Mouse (Mus musculus): ENCODE measurements around the gene Eya2. TPM values are rescaled to one million over a fixed set of nuclear protein-coding genes. Genes with fewer than 3 reads are reported as not detected.

Gene Eya2
- polyA plus RNA-seq, 1 experiment from 2014 or later: 27.2 TPM

- WGBS: 39% methylated on average over 7 of the region's 7 CpGs
- Histone ChIP-seq H3K4me1 (ENCODE audit: control insufficient read depth, insufficient read depth, low read length) (peaks cover 5% of the 10 kb centered on the region), H3K4me2 (ENCODE audit: low read depth, low read length) (no peak overlapping the region)
Observed at GRCm38 (mm10) chr2:165747975-165748374, 153.1 kb downstream of the Eya2 start.

GRCm38 (mm10) chr2:165748426-165748825 is 153.6 kb downstream of the Eya2 start:
- H3K4me3 ChIP-seq (ENCODE audit: low read depth, low read length): no peak overlapping the region

More at GRCm38 (mm10) chr2:165747975-165748374, 153.1 kb downstream of the Eya2 start:
- no peak for DNase-seq (ENCODE audit: low spot score)
- no peak overlapping the region for H3K27ac ChIP-seq (replicated peaks; ENCODE audit: low read depth, low read length)
- H3K9ac ChIP-seq (replicated peaks; ENCODE audit: low read length): no peak overlapping the region
- no peak for ATAC-seq (replicated peaks; ENCODE audit: insufficient number of reproducible peaks, low FRiP score, low TSS enrichment, low read depth)
- H3K9me3 ChIP-seq (replicated peaks; ENCODE audit: control insufficient read depth, low read length): no peaks in the 10 kb centered on the region
- no peak overlapping the region for H3K4me3 ChIP-seq (ENCODE audit: low read depth, low read length)
- H3K36me3 ChIP-seq (replicated peaks; ENCODE audit: control insufficient read depth, insufficient read depth, low read depth, low read length): no peaks in the 10 kb centered on the region
- no peaks in the 10 kb centered on the region for H3K27me3 ChIP-seq (ENCODE audit: control insufficient read depth, insufficient read depth, low read length)

GRCm38 (mm10) chr2:165751068-165751467 is 156.2 kb downstream of the Eya2 start:
- Histone ChIP-seq H3K27ac (replicated peaks; ENCODE audit: low read depth, low read length) (no peak overlapping the region), H3K9ac (replicated peaks; ENCODE audit: low read length) (no peak overlapping the region), H3K27me3 (ENCODE audit: control insufficient read depth, insufficient read depth, low read length) (no peaks in the 10 kb centered on the region), H3K4me3 (ENCODE audit: low read depth, low read length) (no peak overlapping the region), H3K4me1 (ENCODE audit: control insufficient read depth, insufficient read depth, low read length) (peaks cover 5% of the 10 kb centered on the region), H3K9me3 (replicated peaks; ENCODE audit: control insufficient read depth, low read length) (no peaks in the 10 kb centered on the region), H3K4me2 (ENCODE audit: low read depth, low read length) (no peak overlapping the region), H3K36me3 (replicated peaks; ENCODE audit: control insufficient read depth, insufficient read depth, low read depth, low read length) (no peaks in the 10 kb centered on the region)
- ATAC-seq (replicated peaks; ENCODE audit: insufficient number of reproducible peaks, low FRiP score, low TSS enrichment, low read depth) (peak; percentile 66), DNase-seq (ENCODE audit: low spot score) (peak; percentile 52)
- WGBS: 22% methylated on average over 7 of the region's 7 CpGs

More at GRCm38 (mm10) chr2:165748426-165748825, 153.6 kb downstream of the Eya2 start:
- H3K27me3 ChIP-seq (ENCODE audit: control insufficient read depth, insufficient read depth, low read length): no peaks in the 10 kb centered on the region
- H3K36me3 ChIP-seq (replicated peaks; ENCODE audit: control insufficient read depth, insufficient read depth, low read depth, low read length): no peaks in the 10 kb centered on the region
- ATAC-seq (replicated peaks; ENCODE audit: insufficient number of reproducible peaks, low FRiP score, low TSS enrichment, low read depth): no peak
- H3K4me1 ChIP-seq (ENCODE audit: control insufficient read depth, insufficient read depth, low read length): peaks cover 5% of the 10 kb centered on the region
- WGBS: 3% methylated on average over 11 of the region's 11 CpGs
- no peak for DNase-seq (ENCODE audit: low spot score)
- no peak overlapping the region for H3K4me2 ChIP-seq (ENCODE audit: low read depth, low read length)
- H3K9ac ChIP-seq (replicated peaks; ENCODE audit: low read length): no peak overlapping the region
- no peak overlapping the region for H3K27ac ChIP-seq (replicated peaks; ENCODE audit: low read depth, low read length)
- no peaks in the 10 kb centered on the region for H3K9me3 ChIP-seq (replicated peaks; ENCODE audit: control insufficient read depth, low read length)

- H3K27me3 ChIP-seq (ENCODE audit: control insufficient read depth, insufficient read depth, low read length): no peaks in the 10 kb centered on the region
- DNase-seq (ENCODE audit: low spot score) (no peak), ATAC-seq (replicated peaks; ENCODE audit: insufficient number of reproducible peaks, low FRiP score, low TSS enrichment, low read depth) (no peak)
- no peaks in the 10 kb centered on the region for H3K36me3 ChIP-seq (replicated peaks; ENCODE audit: control insufficient read depth, insufficient read depth, low read depth, low read length)
- H3K4me3 ChIP-seq (ENCODE audit: low read depth, low read length): no peak overlapping the region
- 86% methylated on average over 4 of the region's 4 CpGs for WGBS
- peaks cover 5% of the 10 kb centered on the region for H3K4me1 ChIP-seq (ENCODE audit: control insufficient read depth, insufficient read depth, low read length)
- no peak overlapping the region for H3K4me2 ChIP-seq (ENCODE audit: low read depth, low read length)
- H3K9me3 ChIP-seq (replicated peaks; ENCODE audit: control insufficient read depth, low read length): no peaks in the 10 kb centered on the region
- no peak overlapping the region for H3K9ac ChIP-seq (replicated peaks; ENCODE audit: low read length)
- no peak overlapping the region for H3K27ac ChIP-seq (replicated peaks; ENCODE audit: low read depth, low read length)
Observed at GRCm38 (mm10) chr2:165752704-165753103, 157.9 kb downstream of the Eya2 start.

GRCm38 (mm10) chr2:165757799-165758198 is 163.0 kb downstream of the Eya2 start:
- 68% methylated on average over 15 of the region's 15 CpGs for WGBS
- H3K4me1 ChIP-seq (ENCODE audit: control insufficient read depth, insufficient read depth, low read length): no peaks in the 10 kb centered on the region
- ATAC-seq (replicated peaks; ENCODE audit: insufficient number of reproducible peaks, low FRiP score, low TSS enrichment, low read depth) (0 out of 2 replicates have a peak, but pooled peaks have one; percentile 21), DNase-seq (ENCODE audit: low spot score) (no peak)
- no peaks in the 10 kb centered on the region for H3K36me3 ChIP-seq (replicated peaks; ENCODE audit: control insufficient read depth, insufficient read depth, low read depth, low read length)
- H3K4me3 ChIP-seq (ENCODE audit: low read depth, low read length): no peak overlapping the region
- H3K9me3 ChIP-seq (replicated peaks; ENCODE audit: control insufficient read depth, low read length): no peaks in the 10 kb centered on the region
- no peak overlapping the region for H3K9ac ChIP-seq (replicated peaks; ENCODE audit: low read length)
- no peak overlapping the region for H3K27ac ChIP-seq (replicated peaks; ENCODE audit: low read depth, low read length)
- no peak overlapping the region for H3K4me2 ChIP-seq (ENCODE audit: low read depth, low read length)
- H3K27me3 ChIP-seq (ENCODE audit: control insufficient read depth, insufficient read depth, low read length): no peaks in the 10 kb centered on the region

- Histone ChIP-seq H3K4me1 (ENCODE audit: control insufficient read depth, insufficient read depth, low read length) (no peaks in the 10 kb centered on the region), H3K9ac (replicated peaks; ENCODE audit: low read length) (no peak overlapping the region), H3K4me2 (ENCODE audit: low read depth, low read length) (no peak overlapping the region), H3K27me3 (ENCODE audit: control insufficient read depth, insufficient read depth, low read length) (no peaks in the 10 kb centered on the region), H3K9me3 (replicated peaks; ENCODE audit: control insufficient read depth, low read length) (no peaks in the 10 kb centered on the region), H3K27ac (replicated peaks; ENCODE audit: low read depth, low read length) (no peak overlapping the region), H3K36me3 (replicated peaks; ENCODE audit: control insufficient read depth, insufficient read depth, low read depth, low read length) (no peaks in the 10 kb centered on the region), H3K4me3 (ENCODE audit: low read depth, low read length) (no peak overlapping the region)
- DNase-seq (ENCODE audit: low spot score): peak; percentile 48
- 43% methylated on average over 5 of the region's 5 CpGs for WGBS
- ATAC-seq (replicated peaks; ENCODE audit: insufficient number of reproducible peaks, low FRiP score, low TSS enrichment, low read depth): no peak
Observed at GRCm38 (mm10) chr2:165758534-165758933, 163.7 kb downstream of the Eya2 start.

GRCm38 (mm10) chr2:165759421-165759985 is 164.7 kb downstream of the Eya2 start:
- ATAC-seq (replicated peaks; ENCODE audit: insufficient number of reproducible peaks, low FRiP score, low TSS enrichment, low read depth) (0 out of 2 replicates have a peak, but pooled peaks have one; percentile 14), DNase-seq (ENCODE audit: low spot score) (no peak)
- no peaks in the 10 kb centered on the region for H3K9me3 ChIP-seq (replicated peaks; ENCODE audit: control insufficient read depth, low read length)
- no peak overlapping the region for H3K4me3 ChIP-seq (ENCODE audit: low read depth, low read length)
- WGBS: 81% methylated on average over 13 of the region's 13 CpGs
- no peak overlapping the region for H3K9ac ChIP-seq (replicated peaks; ENCODE audit: low read length)
- H3K27me3 ChIP-seq (ENCODE audit: control insufficient read depth, insufficient read depth, low read length): no peaks in the 10 kb centered on the region
- H3K36me3 ChIP-seq (replicated peaks; ENCODE audit: control insufficient read depth, insufficient read depth, low read depth, low read length): no peaks in the 10 kb centered on the region
- H3K4me1 ChIP-seq (ENCODE audit: control insufficient read depth, insufficient read depth, low read length): no peaks in the 10 kb centered on the region
- no peak overlapping the region for H3K4me2 ChIP-seq (ENCODE audit: low read depth, low read length)
- H3K27ac ChIP-seq (replicated peaks; ENCODE audit: low read depth, low read length): no peak overlapping the region

- Histone ChIP-seq H3K27me3 (ENCODE audit: control insufficient read depth, insufficient read depth, low read length) (no peaks in the 10 kb centered on the region), H3K36me3 (replicated peaks; ENCODE audit: control insufficient read depth, insufficient read depth, low read depth, low read length) (no peaks in the 10 kb centered on the region), H3K9ac (replicated peaks; ENCODE audit: low read length) (no peak overlapping the region), H3K4me3 (ENCODE audit: low read depth, low read length) (no peak overlapping the region), H3K4me2 (ENCODE audit: low read depth, low read length) (no peak overlapping the region), H3K9me3 (replicated peaks; ENCODE audit: control insufficient read depth, low read length) (no peaks in the 10 kb centered on the region), H3K4me1 (ENCODE audit: control insufficient read depth, insufficient read depth, low read length) (no peaks in the 10 kb centered on the region), H3K27ac (replicated peaks; ENCODE audit: low read depth, low read length) (no peak overlapping the region)
- ATAC-seq (replicated peaks; ENCODE audit: insufficient number of reproducible peaks, low FRiP score, low TSS enrichment, low read depth): no peak
- DNase-seq (ENCODE audit: low spot score): no peak
- 59% methylated on average over 10 of the region's 11 CpGs for WGBS
Observed at GRCm38 (mm10) chr2:165768805-165769358, 174.1 kb downstream of the Eya2 start.

All from embryonic facial prominence, embryonic 11.5 days (tissue).